Mouse (Mus musculus) limb, embryonic 14.5 days (tissue): Measurements from ENCODE around the gene Nos3. TPM values are rescaled to one million over a fixed set of nuclear protein-coding genes. Genes with fewer than 3 reads are reported as not detected.

Experiments used
- ATAC-seq: fragments of 200-750 bp; cut with Nextera tagmentation; 2 replicates; pipeline ENCODE4 v1.8.0; 2017; ENCODE audit warnings: low read depth, moderate number of reproducible peaks, moderate TSS enrichment; ENCODE audit not compliant: low FRiP score
- DNase-seq: peaks from one replicate; pipeline ENCODE4 v3.0.0-alpha.2; 2015; ENCODE audit warnings: low spot score
- H3K27ac ChIP-seq: fragments of 300-500 bp; sonication (generic); replicated peaks from 2 replicates; pipeline ENCODE4 v1.5.1; 2014; ENCODE audit warnings: low read depth, mild to moderate bottlenecking, low read length, moderate library complexity, mixed read lengths
- H3K27me3 ChIP-seq: fragments of 300-500 bp; sonication (generic); 2 replicates; pipeline ENCODE4 v1.6.1; 2014; ENCODE audit warnings: low read length, mixed read lengths; ENCODE audit not compliant: control insufficient read depth, insufficient read depth
- H3K36me3 ChIP-seq: fragments of 300-500 bp; sonication (generic); 2 replicates; pipeline ENCODE4 v1.6.1; 2014; ENCODE audit warnings: mild to moderate bottlenecking, low read length, moderate library complexity, mixed read lengths; ENCODE audit not compliant: control insufficient read depth, insufficient read depth
- H3K4me1 ChIP-seq: fragments of 300-500 bp; sonication (generic); 2 replicates; pipeline ENCODE4 v1.6.1; 2014; ENCODE audit warnings: antibody characterized with exemption, low read length, mixed read lengths; ENCODE audit not compliant: control insufficient read depth, insufficient read depth
- H3K4me2 ChIP-seq: fragments of 300-500 bp; sonication (generic); replicated peaks from 2 replicates; pipeline ENCODE4 v1.6.1; 2014; ENCODE audit warnings: low read depth, mild to moderate bottlenecking, low read length, moderate library complexity; ENCODE audit not compliant: severe bottlenecking
- H3K4me3 ChIP-seq: fragments of 300-500 bp; sonication (generic); replicated peaks from 2 replicates; pipeline ENCODE4 v1.5.1; 2014; ENCODE audit warnings: low read length
- H3K9ac ChIP-seq: fragments of 300-500 bp; sonication (generic); 2 replicates; pipeline ENCODE4 v1.6.1; 2014; ENCODE audit warnings: mild to moderate bottlenecking, low read depth, low read length, moderate library complexity; ENCODE audit not compliant: severe bottlenecking
- H3K9me3 ChIP-seq: fragments of 300-500 bp; sonication (generic); 2 replicates; pipeline ENCODE4 v1.6.1; 2016; ENCODE audit warnings: low read length; ENCODE audit not compliant: control insufficient read depth
- POLR2A ChIP-seq: fragments of 200-500 bp; IDR thresholded peaks from 2 replicates; pipeline ENCODE4 v1.8.0; 2012; ENCODE audit warnings: inconsistent platforms, mild to moderate bottlenecking, moderate library complexity, borderline replicate concordance; ENCODE audit not compliant: insufficient read depth, insufficient read length; ENCODE audit errors: extremely low read depth
- WGBS: fragments of 180-500 bp; shearing (Covaris S2); extraction: QIAGEN DNeasy Blood & Tissue Kit; methylation state at CpG from one replicate; pipeline ENCODE4 v1.1.7; 2014; 5-methylcytosine and 5-hydroxymethylcytosine counted together
- polyA plus RNA-seq, 2 experiments: library from polyadenylated mRNA; depleted of rRNA in 1 of 2; stranded (reverse) in 1 of 2; unstranded in 1 of 2; fragments of >200 nt; fragmentation: Nextera tagmentation in 1 of 2; extraction: Ambion mirVana in 1 of 2; gene quantifications; 2 replicates each; pipeline versions ENCODE4 v1.2.1 to v1.2.3; 2012 to 2014

The Nos3 gene
- polyA plus RNA-seq, 2 experiments = 4.8 to 7.3 TPM

GRCm38 (mm10) chr5:24400362-24400761 is 35.8 kb downstream of the Nos3 start:
- Histone ChIP-seq H3K9me3 (no peaks in the 10 kb centered on the region), H3K36me3 (peaks cover 37% of the 10 kb centered on the region)
- no peak for ATAC-seq

GRCm38 (mm10) chr5:24400911-24401605 is 36.4 kb downstream of the Nos3 start:
- Histone ChIP-seq H3K27ac (no peak overlapping the region), H3K4me1 (no peaks in the 10 kb centered on the region), H3K9me3 (no peaks in the 10 kb centered on the region), H3K4me2 (no peak overlapping the region), H3K36me3 (peaks cover 42% of the 10 kb centered on the region), H3K9ac (no peak overlapping the region), H3K4me3 (no peak overlapping the region), H3K27me3 (no peaks in the 10 kb centered on the region)
- no peak for TF ChIP-seq POLR2A
- ATAC-seq = no peak
- DNase-seq = no peak
- WGBS = 100% methylated on average over 5 of the region's 5 CpGs

More at GRCm38 (mm10) chr5:24400362-24400761, 35.8 kb downstream of the Nos3 start:
- no peak overlapping the region for H3K4me3 ChIP-seq
- H3K4me1 ChIP-seq = no peaks in the 10 kb centered on the region
- H3K9ac ChIP-seq = no peak overlapping the region
- H3K4me2 ChIP-seq = no peak overlapping the region
- WGBS = 85% methylated on average over 11 of the region's 11 CpGs
- DNase-seq = no peak
- no peak for TF ChIP-seq POLR2A
- H3K27me3 ChIP-seq = no peaks in the 10 kb centered on the region
- no peak overlapping the region for H3K27ac ChIP-seq

- no peak overlapping the region for H3K9ac ChIP-seq
- DNase-seq = no peak
- H3K36me3 ChIP-seq = peaks cover 48% of the 10 kb centered on the region
- TF ChIP-seq POLR2A = no peak
- H3K27me3 ChIP-seq = no peaks in the 10 kb centered on the region
- no peak overlapping the region for H3K27ac ChIP-seq
- H3K4me3 ChIP-seq = no peak overlapping the region
- no peak for ATAC-seq
- no peak overlapping the region for H3K4me2 ChIP-seq
- 83% methylated on average over 9 of the region's 9 CpGs for WGBS
- no peaks in the 10 kb centered on the region for H3K9me3 ChIP-seq
- H3K4me1 ChIP-seq = no peaks in the 10 kb centered on the region
These were observed 37.4 kb downstream of the Nos3 start for GRCm38 (mm10) chr5:24401969-24402368.

- H3K4me1 ChIP-seq = no peaks in the 10 kb centered on the region
- H3K9me3 ChIP-seq = no peaks in the 10 kb centered on the region
- 79% methylated on average over 6 of the region's 6 CpGs for WGBS
- H3K27ac ChIP-seq = no peak overlapping the region
- no peak overlapping the region for H3K9ac ChIP-seq
- DNase-seq = no peak
- H3K27me3 ChIP-seq = no peaks in the 10 kb centered on the region
- no peak for ATAC-seq
- no peak overlapping the region for H3K4me3 ChIP-seq
- no peak for TF ChIP-seq POLR2A
- H3K4me2 ChIP-seq = no peak overlapping the region
- H3K36me3 ChIP-seq = peaks cover 58% of the 10 kb centered on the region
These were observed 40.2 kb downstream of the Nos3 start for GRCm38 (mm10) chr5:24404594-24405360.

GRCm38 (mm10) chr5:24405389-24405876 is 40.8 kb downstream of the Nos3 start:
- H3K27ac ChIP-seq = no peak overlapping the region
- no peak for ATAC-seq
- DNase-seq = no peak
- H3K9ac ChIP-seq = no peak overlapping the region
- WGBS = 61% methylated on average over 3 of the region's 3 CpGs
- H3K27me3 ChIP-seq = no peaks in the 10 kb centered on the region
- peaks cover 51% of the 10 kb centered on the region for H3K36me3 ChIP-seq
- no peak overlapping the region for H3K4me2 ChIP-seq
- H3K9me3 ChIP-seq = no peaks in the 10 kb centered on the region
- no peak overlapping the region for H3K4me3 ChIP-seq
- no peak for TF ChIP-seq POLR2A
- no peaks in the 10 kb centered on the region for H3K4me1 ChIP-seq
